Mouse (Mus musculus): ENCODE results near the gene Cpped1.

GRCm38 (mm10) chr16:11909035-11909591, at the start of gene Cpped1:
- TF ChIP-seq CTCF (conservative IDR thresholded peaks at IDR 0.05; ENCODE audit: low read length), result no peak
- TF ChIP-seq NANOG (IDR thresholded peaks at IDR 0.05; ENCODE audit: borderline replicate concordance, low read length), result no peak
- no peak for TF ChIP-seq POU5F1 (IDR thresholded peaks at IDR 0.05; ENCODE audit: borderline replicate concordance, low read length)

Measured in E14TG2a.4 (cell line).